Mouse (Mus musculus): ENCODE data around the gene Anks1b. TPM values are rescaled to one million over a fixed set of nuclear protein-coding genes. Genes with fewer than 3 reads are reported as not detected.

Anks1b gene
- polyA plus RNA-seq, 1 experiment from 2014 or later, result 42.0 TPM

- Histone ChIP-seq H3K4me2 (no peak overlapping the region), H3K4me3 (no peak overlapping the region), H3K4me1 (replicated peaks) (peaks cover 20% of the 10 kb centered on the region; the same call in 1 of the 2 replicates), H3K36me3 (no peaks in the 10 kb centered on the region), H3K27me3 (no peaks in the 10 kb centered on the region), H3K9ac (no peak overlapping the region), H3K9me3 (no peaks in the 10 kb centered on the region), H3K27ac (replicated peaks) (0 out of 2 replicates have a peak overlapping the region, but pooled peaks have one; percentile 33)
- WGBS, result 52% methylated on average over 8 of the region's 8 CpGs
- ATAC-seq (ENCODE audit: low read depth), result no peak
These were observed 824.1 kb downstream of the Anks1b start for GRCm38 (mm10) chr10:90697413-90697812.

GRCm38 (mm10) chr10:90699211-90699610 lies 825.9 kb downstream of the Anks1b start:
- no peaks in the 10 kb centered on the region for H3K9me3 ChIP-seq
- ATAC-seq (ENCODE audit: low read depth), result no peak
- 73% methylated on average over 12 of the region's 12 CpGs for WGBS

GRCm38 (mm10) chr10:90704602-90705001 lies 831.3 kb downstream of the Anks1b start:
- no peak overlapping the region for H3K4me3 ChIP-seq
- no peaks in the 10 kb centered on the region for H3K9me3 ChIP-seq
- ATAC-seq (ENCODE audit: low read depth), result no peak
- no peaks in the 10 kb centered on the region for H3K36me3 ChIP-seq
- H3K4me1 ChIP-seq (replicated peaks), result peaks cover 9% of the 10 kb centered on the region; the same call in 1 of the 2 replicates
- WGBS, result 94% methylated on average over 10 of the region's 10 CpGs
- H3K27ac ChIP-seq (replicated peaks), result no peak overlapping the region
- no peak overlapping the region for H3K9ac ChIP-seq
- H3K27me3 ChIP-seq, result no peaks in the 10 kb centered on the region
- no peak overlapping the region for H3K4me2 ChIP-seq

More at GRCm38 (mm10) chr10:90699211-90699610, 825.9 kb downstream of the Anks1b start:
- H3K27me3 ChIP-seq, result no peaks in the 10 kb centered on the region
- peaks cover 20% of the 10 kb centered on the region; the same call in 1 of the 2 replicates for H3K4me1 ChIP-seq (replicated peaks)
- no peak overlapping the region for H3K9ac ChIP-seq
- H3K36me3 ChIP-seq, result no peaks in the 10 kb centered on the region
- H3K4me3 ChIP-seq, result no peak overlapping the region
- H3K4me2 ChIP-seq, result no peak overlapping the region
- H3K27ac ChIP-seq (replicated peaks), result 0 out of 2 replicates have a peak overlapping the region, but pooled peaks have one; percentile 46

GRCm38 (mm10) chr10:90708822-90709601 lies 835.7 kb downstream of the Anks1b start:
- peaks cover 9% of the 10 kb centered on the region; the same call in 1 of the 2 replicates for H3K4me1 ChIP-seq (replicated peaks)
- no peaks in the 10 kb centered on the region for H3K27me3 ChIP-seq
- H3K9ac ChIP-seq, result no peak overlapping the region
- H3K27ac ChIP-seq (replicated peaks), result no peak overlapping the region
- H3K9me3 ChIP-seq, result no peaks in the 10 kb centered on the region
- H3K4me3 ChIP-seq, result no peak overlapping the region
- no peaks in the 10 kb centered on the region for H3K36me3 ChIP-seq
- ATAC-seq (ENCODE audit: low read depth), result peak; percentile 58; the same call in 1 of the 2 replicates
- no peak overlapping the region for H3K4me2 ChIP-seq
- 40% methylated on average over 11 of the region's 11 CpGs for WGBS

GRCm38 (mm10) chr10:90709602-90709931 lies 836.3 kb downstream of the Anks1b start:
- no peaks in the 10 kb centered on the region for H3K9me3 ChIP-seq
- no peak overlapping the region for H3K9ac ChIP-seq
- no peak overlapping the region for H3K27ac ChIP-seq (replicated peaks)
- no peak overlapping the region for H3K4me2 ChIP-seq
- WGBS, result 11% methylated on average over 5 of the region's 5 CpGs
- no peaks in the 10 kb centered on the region for H3K36me3 ChIP-seq
- H3K4me3 ChIP-seq, result no peak overlapping the region
- no peaks in the 10 kb centered on the region for H3K27me3 ChIP-seq
- H3K4me1 ChIP-seq (replicated peaks), result peaks cover 9% of the 10 kb centered on the region; the same call in 1 of the 2 replicates
- ATAC-seq (ENCODE audit: low read depth), result 0 out of 2 replicates have a peak, but pooled peaks have one; percentile 29

- Histone ChIP-seq H3K27me3 (no peaks in the 10 kb centered on the region), H3K27ac (replicated peaks) (no peak overlapping the region), H3K9me3 (no peaks in the 10 kb centered on the region), H3K9ac (no peak overlapping the region), H3K4me2 (0 out of 2 replicates have a peak overlapping the region, but pooled peaks have one; percentile 14), H3K4me1 (replicated peaks) (no peaks in the 10 kb centered on the region), H3K4me3 (no peak overlapping the region), H3K36me3 (no peaks in the 10 kb centered on the region)
- WGBS, result 51% methylated on average over 11 of the region's 11 CpGs
- no peak for ATAC-seq (ENCODE audit: low read depth)
These were observed 844.7 kb downstream of the Anks1b start for GRCm38 (mm10) chr10:90717961-90718360.

- Histone ChIP-seq H3K4me3 (no peak overlapping the region), H3K36me3 (no peaks in the 10 kb centered on the region), H3K4me2 (no peak overlapping the region), H3K9me3 (no peaks in the 10 kb centered on the region), H3K27me3 (no peaks in the 10 kb centered on the region), H3K27ac (replicated peaks) (no peak overlapping the region), H3K9ac (no peak overlapping the region), H3K4me1 (replicated peaks) (no peaks in the 10 kb centered on the region)
- no peak for ATAC-seq (ENCODE audit: low read depth)
- WGBS, result 95% methylated on average over 8 of the region's 9 CpGs
These were observed 845.4 kb downstream of the Anks1b start for GRCm38 (mm10) chr10:90718684-90719083.

- Histone ChIP-seq H3K4me3 (no peak overlapping the region), H3K27ac (replicated peaks) (no peak overlapping the region), H3K4me1 (replicated peaks) (no peaks in the 10 kb centered on the region), H3K27me3 (no peaks in the 10 kb centered on the region), H3K9me3 (no peaks in the 10 kb centered on the region), H3K4me2 (no peak overlapping the region), H3K36me3 (no peaks in the 10 kb centered on the region), H3K9ac (no peak overlapping the region)
- WGBS, result 32% methylated on average over 4 of the region's 4 CpGs
- ATAC-seq (ENCODE audit: low read depth), result no peak
These were observed 846.7 kb downstream of the Anks1b start for GRCm38 (mm10) chr10:90719996-90720395.

- ATAC-seq (ENCODE audit: low read depth), result no peak
- H3K4me2 ChIP-seq, result no peak overlapping the region
- no peak overlapping the region for H3K4me3 ChIP-seq
- 70% methylated on average over 5 of the region's 5 CpGs for WGBS
- no peaks in the 10 kb centered on the region for H3K36me3 ChIP-seq
- peaks cover 2% of the 10 kb centered on the region; the same call in 1 of the 2 replicates for H3K4me1 ChIP-seq (replicated peaks)
- H3K27me3 ChIP-seq, result no peaks in the 10 kb centered on the region
- H3K27ac ChIP-seq (replicated peaks), result no peak overlapping the region
- no peak overlapping the region for H3K9ac ChIP-seq
- no peaks in the 10 kb centered on the region for H3K9me3 ChIP-seq
These were observed 849.8 kb downstream of the Anks1b start for GRCm38 (mm10) chr10:90723071-90723494.

- Histone ChIP-seq H3K4me2 (no peak overlapping the region), H3K27ac (replicated peaks) (no peak overlapping the region)
- 85% methylated on average over 13 of the region's 13 CpGs for WGBS
These were observed 850.6 kb downstream of the Anks1b start for GRCm38 (mm10) chr10:90723941-90724341.

GRCm38 (mm10) chr10:90724931-90725330 lies 851.6 kb downstream of the Anks1b start:
- Histone ChIP-seq H3K9me3 (no peaks in the 10 kb centered on the region), H3K4me1 (replicated peaks) (peaks cover 8% of the 10 kb centered on the region), H3K36me3 (no peaks in the 10 kb centered on the region), H3K4me2 (no peak overlapping the region), H3K4me3 (no peak overlapping the region), H3K9ac (no peak overlapping the region), H3K27ac (replicated peaks) (no peak overlapping the region), H3K27me3 (no peaks in the 10 kb centered on the region)
- ATAC-seq (ENCODE audit: low read depth), result no peak
- WGBS, result 69% methylated on average over 1 of the region's 1 CpGs

More at GRCm38 (mm10) chr10:90723941-90724341, 850.6 kb downstream of the Anks1b start:
- Histone ChIP-seq H3K4me1 (replicated peaks) (peaks cover 8% of the 10 kb centered on the region), H3K36me3 (no peaks in the 10 kb centered on the region), H3K4me3 (no peak overlapping the region), H3K9ac (no peak overlapping the region), H3K9me3 (no peaks in the 10 kb centered on the region), H3K27me3 (no peaks in the 10 kb centered on the region)
- no peak for ATAC-seq (ENCODE audit: low read depth)

GRCm38 (mm10) chr10:90728401-90729358 lies 855.4 kb downstream of the Anks1b start:
- peak; percentile 65 for ATAC-seq (ENCODE audit: low read depth)
- Histone ChIP-seq H3K4me2 (peak overlapping the region; percentile 58), H3K27ac (replicated peaks) (no peak overlapping the region), H3K4me3 (peak overlapping the region; percentile 22), H3K27me3 (no peaks in the 10 kb centered on the region), H3K4me1 (replicated peaks) (peaks cover 8% of the 10 kb centered on the region), H3K9me3 (no peaks in the 10 kb centered on the region), H3K36me3 (no peaks in the 10 kb centered on the region), H3K9ac (peak overlapping the region; percentile 54)
- WGBS, result 28% methylated on average over 21 of the region's 22 CpGs

Data from neural tube, embryonic 13.5 days (tissue).